Mouse (Mus musculus) midbrain, embryonic 14.5 days (tissue): ENCODE data around the gene Ltk. TPM values are rescaled to one million over a fixed set of nuclear protein-coding genes. Genes with fewer than 3 reads are reported as not detected.

Experiments used
- ATAC-seq: fragments of 200-750 bp; cut with Nextera tagmentation; 2 replicates; pipeline ENCODE4 v1.8.0; 2017; ENCODE audit warnings: moderate number of reproducible peaks, moderate library complexity; ENCODE audit not compliant: low FRiP score, low TSS enrichment
- DNase-seq: peaks from one replicate; pipeline ENCODE4 v3.0.0-alpha.2; 2015
- H3K27ac ChIP-seq: fragments of 300-500 bp; sonication (generic); replicated peaks from 2 replicates; pipeline ENCODE4 v1.5.1; 2014; ENCODE audit warnings: mild to moderate bottlenecking, low read depth, low read length, moderate library complexity
- H3K27me3 ChIP-seq: fragments of 300-500 bp; sonication (generic); 2 replicates; pipeline ENCODE4 v1.6.1; 2014; ENCODE audit warnings: low read length, control low read depth, mixed read lengths; ENCODE audit not compliant: control insufficient read depth, insufficient read depth
- H3K36me3 ChIP-seq: fragments of 300-500 bp; sonication (generic); 2 replicates; pipeline ENCODE4 v1.6.1; 2014; ENCODE audit warnings: low read length, control low read depth; ENCODE audit not compliant: control insufficient read depth, insufficient read depth
- H3K4me1 ChIP-seq: fragments of 300-500 bp; sonication (generic); 2 replicates; pipeline ENCODE4 v1.6.1; 2014; ENCODE audit warnings: mild to moderate bottlenecking, antibody characterized with exemption, low read length, control low read depth; ENCODE audit not compliant: control insufficient read depth, insufficient read depth
- H3K4me2 ChIP-seq: fragments of 300-500 bp; sonication (generic); 2 replicates; pipeline ENCODE4 v1.6.1; 2014; ENCODE audit warnings: mild to moderate bottlenecking, low read length, moderate library complexity
- H3K4me3 ChIP-seq: fragments of 300-500 bp; sonication (generic); replicated peaks from 2 replicates; pipeline ENCODE4 v1.5.1; 2014; ENCODE audit warnings: low read depth, low read length
- H3K9ac ChIP-seq: fragments of 300-500 bp; sonication (generic); replicated peaks from 2 replicates; pipeline ENCODE4 v1.6.1; 2014; ENCODE audit warnings: mild to moderate bottlenecking, low read length, moderate library complexity
- H3K9me3 ChIP-seq: fragments of 300-500 bp; sonication (generic); 2 replicates; pipeline ENCODE4 v1.6.1; 2016; ENCODE audit warnings: low read length, control low read depth, mixed read lengths; ENCODE audit not compliant: control insufficient read depth
- WGBS: fragments of 180-500 bp; shearing (Covaris S2); extraction: QIAGEN DNeasy Blood & Tissue Kit; methylation state at CpG from one replicate; pipeline ENCODE4 v1.1.7; 2014; 5-methylcytosine and 5-hydroxymethylcytosine counted together
- polyA plus RNA-seq: library from polyadenylated mRNA; unstranded; fragments of >200 nt; fragmentation: Nextera tagmentation; extraction: Ambion mirVana; gene quantifications from 2 replicates; pipeline ENCODE4 v1.2.1, GENCODE M21; 2014

The Ltk gene
- polyA plus RNA-seq: 1.5 and 3.0 TPM in 2 replicates

DNA sequence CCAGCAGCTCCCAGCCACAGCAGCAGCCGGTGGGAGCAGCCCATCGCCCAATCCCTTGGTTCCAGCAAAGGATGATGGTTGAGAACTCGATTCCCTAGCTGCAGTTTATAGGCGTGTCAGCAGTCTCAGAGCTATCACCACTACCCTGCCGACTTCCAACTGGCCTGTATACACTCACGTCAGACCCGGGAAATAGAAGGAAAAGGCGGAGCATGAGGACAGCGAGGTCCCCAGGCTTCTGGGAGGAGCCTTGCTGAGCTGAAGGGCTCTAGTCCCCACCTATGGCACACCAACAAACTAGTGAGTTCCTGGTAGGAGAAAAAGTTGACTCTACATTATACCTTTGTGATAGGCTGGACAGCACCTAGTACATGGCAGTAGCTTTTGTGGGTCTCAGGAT, at the start of gene Ltk:
Gene Ltk (minus strand): TSS at position 181 of the 400 bp plus-strand sequence.
- Histone ChIP-seq H3K9ac (no peak within 1 kb of the TSS), H3K4me3 (no peak within 1 kb of the TSS), H3K9me3 (no peaks in the 10 kb centered on the region), H3K27ac (no peak within 1 kb of the TSS), H3K4me2 (no peak within 1 kb of the TSS), H3K27me3 (peaks cover 38% of the 10 kb centered on the region), H3K36me3 (peaks cover 18% of the 10 kb centered on the region), H3K4me1 (peaks cover 9% of the 10 kb centered on the region)
- ATAC-seq: no peak
- 16% methylated on average over 9 of the region's 9 CpGs for WGBS
- DNase-seq: no peak

DNA sequence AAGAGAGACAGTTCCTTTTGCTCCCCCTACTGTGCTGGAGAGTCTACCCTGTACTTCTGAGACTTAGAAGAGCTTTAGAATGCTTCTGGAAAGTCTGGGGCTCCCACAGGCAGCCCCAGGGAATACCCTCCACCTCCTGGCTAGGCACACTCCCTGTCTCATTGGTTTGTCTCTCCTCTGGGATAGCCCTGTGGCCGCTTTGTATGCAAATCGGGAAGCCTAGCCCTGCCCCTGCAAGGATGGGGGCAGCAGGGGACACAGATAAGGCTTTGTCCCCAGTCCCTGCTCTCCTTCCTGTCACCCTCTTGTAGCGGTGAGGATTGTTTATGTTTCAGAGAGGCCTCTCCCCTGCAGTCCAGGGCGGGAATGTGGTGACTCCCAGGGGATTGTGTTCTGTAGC, 48.6 kb upstream of the Ltk start:
- Histone ChIP-seq H3K4me3 (no peak overlapping the region), H3K4me1 (peaks cover 17% of the 10 kb centered on the region), H3K9me3 (no peaks in the 10 kb centered on the region), H3K27me3 (no peaks in the 10 kb centered on the region), H3K36me3 (peaks cover 64% of the 10 kb centered on the region), H3K27ac (no peak overlapping the region), H3K9ac (no peak overlapping the region), H3K4me2 (no peak overlapping the region)
- ATAC-seq: no peak
- WGBS: 41% methylated on average over 4 of the region's 4 CpGs
- DNase-seq: no peak

DNA sequence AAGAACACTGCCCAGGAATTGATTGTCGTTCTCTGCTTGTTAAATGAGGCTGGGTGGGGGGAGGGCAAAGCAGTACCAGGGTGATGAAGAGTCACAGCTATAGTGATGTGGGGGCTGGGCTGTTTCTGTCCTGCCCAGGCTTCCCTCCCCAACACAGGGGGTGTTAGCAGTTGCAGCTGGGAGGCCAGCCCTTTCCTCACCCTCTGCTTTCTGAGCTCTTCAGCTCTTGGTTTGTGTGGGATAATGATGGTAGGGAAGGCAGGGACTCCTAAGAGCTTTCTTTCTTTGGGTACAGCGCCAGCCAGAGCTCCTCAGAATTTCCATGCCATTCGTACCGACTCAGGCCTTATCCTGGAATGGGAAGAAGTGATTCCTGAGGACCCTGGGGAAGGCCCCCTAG, 48.2 kb upstream of the Ltk start:
- Histone ChIP-seq H3K9ac (no peak overlapping the region), H3K27ac (no peak overlapping the region), H3K36me3 (peaks cover 61% of the 10 kb centered on the region), H3K9me3 (no peaks in the 10 kb centered on the region), H3K4me2 (no peak overlapping the region), H3K4me3 (no peak overlapping the region), H3K4me1 (peaks cover 21% of the 10 kb centered on the region), H3K27me3 (no peaks in the 10 kb centered on the region)
- no peak for DNase-seq
- no peak for ATAC-seq
- 23% methylated on average over 4 of the region's 4 CpGs for WGBS

DNA sequence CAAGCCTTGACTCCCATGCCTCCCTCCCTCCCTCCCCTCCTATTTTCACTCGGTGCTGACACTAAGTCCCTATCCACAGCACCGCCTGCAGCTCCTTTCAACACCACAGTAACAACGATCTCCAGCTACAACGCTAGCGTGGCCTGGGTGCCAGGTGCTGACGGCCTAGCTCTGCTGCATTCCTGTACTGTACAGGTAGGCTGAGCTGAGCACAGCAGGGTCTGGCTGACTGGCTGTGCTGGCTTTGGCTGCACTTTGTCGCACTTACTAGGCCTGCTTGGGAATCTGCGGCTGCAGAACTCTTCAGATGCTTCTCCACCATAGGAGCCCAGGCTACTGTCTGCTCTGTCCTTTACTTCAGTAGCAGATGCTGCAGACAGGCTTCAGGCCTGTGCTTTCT, 45.3 kb upstream of the Ltk start:
- Histone ChIP-seq H3K9me3 (no peaks in the 10 kb centered on the region), H3K4me2 (no peak overlapping the region), H3K9ac (no peak overlapping the region; the same call in 1 of the 2 replicates), H3K27ac (no peak overlapping the region), H3K36me3 (peaks cover 35% of the 10 kb centered on the region), H3K4me3 (no peak overlapping the region), H3K27me3 (no peaks in the 10 kb centered on the region), H3K4me1 (peaks cover 42% of the 10 kb centered on the region)
- DNase-seq: no peak
- 40% methylated on average over 8 of the region's 8 CpGs for WGBS
- ATAC-seq: no peak

DNA sequence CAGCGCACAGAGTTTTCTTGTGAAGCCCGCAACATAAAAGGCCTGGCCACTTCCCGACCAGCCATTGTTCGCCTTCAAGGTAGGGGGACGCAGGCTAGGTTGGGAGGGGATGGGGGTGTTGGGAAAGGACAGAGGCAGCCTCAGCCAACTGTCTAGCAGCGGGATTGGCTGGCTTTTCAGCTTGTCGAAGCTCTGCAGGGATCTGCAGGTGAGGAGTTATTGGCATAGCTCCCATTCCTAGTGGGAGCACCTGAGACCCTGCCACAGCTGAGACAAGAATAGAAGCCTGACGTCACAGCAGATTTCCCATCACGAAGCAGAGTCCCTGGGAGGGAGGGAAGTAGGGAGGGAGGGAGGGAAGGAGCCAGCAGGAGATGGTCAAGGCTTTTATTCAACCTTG, 44.5 kb upstream of the Ltk start:
- no peak for ATAC-seq
- Histone ChIP-seq H3K4me2 (no peak overlapping the region), H3K4me3 (no peak overlapping the region), H3K27ac (peak overlapping the region; percentile 17; the same call in 1 of the 2 replicates), H3K9me3 (no peaks in the 10 kb centered on the region), H3K27me3 (no peaks in the 10 kb centered on the region), H3K36me3 (peaks cover 28% of the 10 kb centered on the region), H3K4me1 (peaks cover 48% of the 10 kb centered on the region), H3K9ac (no peak overlapping the region)
- WGBS: 16% methylated on average over 9 of the region's 9 CpGs
- DNase-seq: peak; percentile 60

DNA sequence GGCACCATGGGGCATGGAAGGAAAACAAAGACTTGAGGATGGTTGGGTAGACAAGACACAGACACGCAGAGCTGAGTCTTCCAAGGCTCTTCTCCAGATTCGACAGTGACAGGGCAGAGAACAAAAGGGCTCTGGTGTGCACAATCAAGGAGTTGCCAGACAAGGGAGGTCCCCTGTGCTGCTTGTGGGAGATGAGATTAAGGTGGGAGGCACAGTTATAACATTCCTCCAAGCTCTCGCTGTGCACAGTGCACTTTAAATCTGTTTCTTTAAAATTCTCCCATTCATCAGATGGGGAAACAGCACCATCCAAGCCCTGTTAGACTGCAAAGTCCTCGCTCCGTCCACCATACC, 44.0 kb upstream of the Ltk start:
- DNase-seq (no peak), ATAC-seq (no peak)
- H3K27ac ChIP-seq: no peak overlapping the region
- H3K9ac ChIP-seq: no peak overlapping the region
- no peak overlapping the region for H3K4me2 ChIP-seq
- 20% methylated on average over 5 of the region's 5 CpGs for WGBS
- no peaks in the 10 kb centered on the region for H3K9me3 ChIP-seq
- H3K4me1 ChIP-seq: peaks cover 48% of the 10 kb centered on the region
- no peaks in the 10 kb centered on the region for H3K27me3 ChIP-seq
- H3K36me3 ChIP-seq: peaks cover 23% of the 10 kb centered on the region
- no peak overlapping the region for H3K4me3 ChIP-seq

DNA sequence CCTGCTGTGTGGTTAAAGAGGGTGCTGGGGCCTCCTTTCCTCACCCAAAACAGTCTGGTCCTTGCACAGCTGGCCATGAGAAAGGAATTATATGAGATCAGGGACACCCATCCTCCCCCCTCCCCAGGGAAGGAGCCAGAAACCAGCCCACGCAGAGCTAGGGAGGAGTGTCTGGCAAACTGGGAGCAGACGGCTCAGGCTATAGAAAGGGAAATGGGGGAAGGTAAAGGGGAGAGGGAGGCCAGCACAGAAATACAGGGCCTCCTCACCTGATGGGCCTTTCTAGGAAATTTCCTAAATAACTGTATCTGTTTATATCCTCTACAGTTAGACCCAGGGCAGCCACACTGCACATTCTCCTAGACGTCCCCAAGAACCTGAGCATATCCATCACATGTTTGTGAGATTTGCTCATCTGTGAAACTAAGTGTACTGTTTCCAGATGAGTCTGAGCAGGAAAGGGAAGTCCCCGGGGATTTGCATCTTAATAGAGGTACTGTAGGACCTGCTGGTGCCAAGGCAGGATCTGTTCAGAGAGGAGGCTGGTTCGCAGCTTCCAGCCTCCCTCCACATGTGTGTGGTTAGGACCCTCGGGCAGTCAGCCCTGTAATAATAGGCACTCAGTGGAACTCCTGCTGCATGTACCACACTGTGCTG, 43.5 kb upstream of the Ltk start:
- H3K4me2 ChIP-seq: 0 out of 2 replicates have a peak overlapping the region, but pooled peaks have one; percentile 4
- no peaks in the 10 kb centered on the region for H3K9me3 ChIP-seq
- H3K27me3 ChIP-seq: no peaks in the 10 kb centered on the region
- no peak overlapping the region for H3K9ac ChIP-seq
- peaks cover 48% of the 10 kb centered on the region for H3K4me1 ChIP-seq
- no peak for ATAC-seq
- peak; percentile 66 for DNase-seq
- 7% methylated on average over 6 of the region's 6 CpGs for WGBS
- peak overlapping the region; percentile 26; the same call in 1 of the 2 replicates for H3K27ac ChIP-seq
- peaks cover 18% of the 10 kb centered on the region for H3K36me3 ChIP-seq
- H3K4me3 ChIP-seq: no peak overlapping the region

DNA sequence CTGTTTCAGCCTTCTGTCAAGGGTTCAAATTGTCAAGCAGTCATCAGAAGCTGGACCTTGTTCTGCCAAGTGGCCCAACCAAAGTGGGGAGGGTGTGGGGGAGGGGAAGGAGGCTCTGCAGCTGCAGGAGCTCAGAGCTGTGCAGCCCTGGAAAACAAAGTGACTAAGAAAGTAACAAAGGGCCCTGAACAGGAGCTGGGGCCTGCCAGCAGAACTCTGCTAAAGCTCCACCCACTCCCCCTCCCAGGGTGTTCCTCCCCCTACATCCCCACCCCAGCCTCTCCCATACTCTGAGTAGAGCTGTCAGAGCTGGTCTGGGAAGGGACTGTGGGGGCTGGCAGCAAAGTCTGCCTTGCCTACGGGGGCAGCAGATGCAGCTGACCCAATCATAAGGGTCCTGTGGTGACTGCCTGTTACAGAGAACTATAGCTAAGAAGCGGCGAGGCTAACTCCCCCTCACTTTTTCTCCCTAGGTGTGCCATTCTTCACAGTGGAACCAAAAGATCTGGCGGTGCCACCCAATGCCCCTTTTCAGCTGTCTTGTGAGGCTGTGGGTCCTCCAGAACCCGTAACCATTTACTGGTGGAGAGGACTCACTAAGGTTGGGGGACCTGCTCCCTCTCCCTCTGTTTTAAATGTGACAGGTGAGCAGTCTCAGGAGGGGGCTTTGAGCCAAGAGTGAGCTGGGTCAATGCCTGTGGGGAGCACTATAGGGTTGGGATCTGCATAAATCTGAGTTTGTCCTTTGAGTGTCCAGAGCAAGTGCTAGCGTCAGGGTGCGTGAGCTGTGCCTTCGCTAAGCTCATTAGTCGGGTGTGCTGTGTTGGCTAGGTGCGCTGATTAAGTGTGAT, 42.8 kb upstream of the Ltk start:
- ATAC-seq: peak; percentile 73
- Histone ChIP-seq H3K9ac (no peak overlapping the region), H3K27ac (peak overlapping the region; percentile 26; the same call in 1 of the 2 replicates)

More for the DNA sequence above, 42.8 kb upstream of the Ltk start:
- H3K36me3 ChIP-seq: peaks cover 16% of the 10 kb centered on the region; the same call in 1 of the 2 replicates
- peaks cover under 1% of the 10 kb centered on the region; the same call in 1 of the 2 replicates for H3K27me3 ChIP-seq
- peak; percentile 72 for DNase-seq
- peaks cover 48% of the 10 kb centered on the region for H3K4me1 ChIP-seq
- WGBS: 13% methylated on average over 10 of the region's 10 CpGs
- 0 out of 2 replicates have a peak overlapping the region, but pooled peaks have one; percentile 4 for H3K4me2 ChIP-seq
- H3K4me3 ChIP-seq: no peak overlapping the region
- H3K9me3 ChIP-seq: no peaks in the 10 kb centered on the region
